Mouse (Mus musculus): ENCODE measurements around the gene Kif21b. TPM values are rescaled to one million over a fixed set of nuclear protein-coding genes. Genes with fewer than 3 reads are reported as not detected.

Gene Kif21b
- polyA plus RNA-seq, 1 experiment from 2014 or later = 4.3 TPM

GRCm38 (mm10) chr1:136126159-136126765 is 4.9 kb upstream of the Kif21b start:
- H3K4me3 ChIP-seq (ENCODE audit: low read length) = no peak overlapping the region
- 64% methylated on average over 10 of the region's 10 CpGs for WGBS
- peak; percentile 88 for ATAC-seq
- H3K9me3 ChIP-seq (ENCODE audit: control insufficient read depth, low read length) = no peaks in the 10 kb centered on the region
- peaks cover 42% of the 10 kb centered on the region for H3K4me1 ChIP-seq (ENCODE audit: control insufficient read depth, insufficient read depth, low read length)
- no peaks in the 10 kb centered on the region for H3K27me3 ChIP-seq (replicated peaks; ENCODE audit: control insufficient read depth, insufficient read depth, low read length)
- H3K4me2 ChIP-seq (ENCODE audit: low read depth, low read length) = no peak overlapping the region
- H3K36me3 ChIP-seq (ENCODE audit: control insufficient read depth, insufficient read depth, low read length) = no peaks in the 10 kb centered on the region
- H3K27ac ChIP-seq (ENCODE audit: low read length) = peak overlapping the region; percentile 65
- H3K9ac ChIP-seq (ENCODE audit: low read depth, low read length) = no peak overlapping the region

DNA sequence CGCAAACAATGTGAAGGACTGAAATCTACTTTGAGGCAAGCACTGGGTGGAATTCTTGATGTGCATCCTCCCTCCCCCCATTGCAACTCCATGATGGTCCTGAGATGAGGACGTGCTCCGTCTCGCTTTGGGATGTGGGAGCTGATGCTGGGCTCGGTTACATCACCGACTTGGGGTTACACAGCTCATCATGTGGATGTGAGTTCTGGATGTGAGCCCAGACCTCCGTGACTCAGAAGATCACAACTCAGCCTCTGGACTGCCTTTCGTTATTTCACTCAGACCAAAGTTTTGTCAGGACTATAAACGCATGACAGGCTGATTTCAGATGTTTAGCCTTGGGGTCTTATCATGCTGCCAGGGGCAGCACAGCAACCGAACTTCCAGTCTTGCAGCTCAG is 4.3 kb upstream of the Kif21b start:
- H3K27ac ChIP-seq (ENCODE audit: low read length) = peak overlapping the region; percentile 65
- WGBS = 54% methylated on average over 10 of the region's 10 CpGs
- no peak overlapping the region for H3K4me3 ChIP-seq (ENCODE audit: low read length)
- no peaks in the 10 kb centered on the region for H3K9me3 ChIP-seq (ENCODE audit: control insufficient read depth, low read length)
- H3K36me3 ChIP-seq (ENCODE audit: control insufficient read depth, insufficient read depth, low read length) = no peaks in the 10 kb centered on the region
- H3K27me3 ChIP-seq (replicated peaks; ENCODE audit: control insufficient read depth, insufficient read depth, low read length) = no peaks in the 10 kb centered on the region
- no peak overlapping the region for H3K9ac ChIP-seq (ENCODE audit: low read depth, low read length)
- H3K4me2 ChIP-seq (ENCODE audit: low read depth, low read length) = no peak overlapping the region
- ATAC-seq = no peak
- peaks cover 44% of the 10 kb centered on the region for H3K4me1 ChIP-seq (ENCODE audit: control insufficient read depth, insufficient read depth, low read length)

DNA sequence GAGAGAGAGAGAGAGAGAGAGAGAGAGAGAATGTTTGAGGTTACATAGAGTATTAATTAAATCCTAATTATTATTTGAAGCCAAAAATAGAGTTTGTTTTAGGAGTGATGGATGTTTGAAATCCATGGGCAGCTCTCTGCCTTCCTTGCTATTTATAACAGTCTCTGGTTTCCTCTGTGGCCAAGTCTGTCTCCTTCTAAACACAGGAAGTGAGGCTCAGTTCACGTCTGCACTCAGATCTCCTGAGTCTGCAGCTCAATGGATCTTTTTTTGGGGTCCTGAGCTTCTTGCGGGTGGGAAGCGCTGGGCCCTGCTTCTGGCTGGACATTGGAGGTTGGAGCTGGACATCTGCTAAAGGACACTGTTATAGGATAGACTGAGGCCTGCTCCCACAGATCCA is 3.3 kb upstream of the Kif21b start:
- Histone ChIP-seq H3K4me2 (ENCODE audit: low read depth, low read length) (no peak overlapping the region), H3K9ac (ENCODE audit: low read depth, low read length) (no peak overlapping the region), H3K27me3 (replicated peaks; ENCODE audit: control insufficient read depth, insufficient read depth, low read length) (no peaks in the 10 kb centered on the region), H3K4me3 (ENCODE audit: low read length) (no peak overlapping the region), H3K27ac (ENCODE audit: low read length) (peak overlapping the region; percentile 70), H3K36me3 (ENCODE audit: control insufficient read depth, insufficient read depth, low read length) (no peaks in the 10 kb centered on the region), H3K9me3 (ENCODE audit: control insufficient read depth, low read length) (no peaks in the 10 kb centered on the region), H3K4me1 (ENCODE audit: control insufficient read depth, insufficient read depth, low read length) (peaks cover 53% of the 10 kb centered on the region)
- ATAC-seq = no peak
- WGBS = 48% methylated on average over 3 of the region's 3 CpGs

GRCm38 (mm10) chr1:136128416-136128815 is 2.8 kb upstream of the Kif21b start:
- peaks cover 59% of the 10 kb centered on the region for H3K4me1 ChIP-seq (ENCODE audit: control insufficient read depth, insufficient read depth, low read length)
- peak overlapping the region; percentile 70 for H3K27ac ChIP-seq (ENCODE audit: low read length)

DNA sequence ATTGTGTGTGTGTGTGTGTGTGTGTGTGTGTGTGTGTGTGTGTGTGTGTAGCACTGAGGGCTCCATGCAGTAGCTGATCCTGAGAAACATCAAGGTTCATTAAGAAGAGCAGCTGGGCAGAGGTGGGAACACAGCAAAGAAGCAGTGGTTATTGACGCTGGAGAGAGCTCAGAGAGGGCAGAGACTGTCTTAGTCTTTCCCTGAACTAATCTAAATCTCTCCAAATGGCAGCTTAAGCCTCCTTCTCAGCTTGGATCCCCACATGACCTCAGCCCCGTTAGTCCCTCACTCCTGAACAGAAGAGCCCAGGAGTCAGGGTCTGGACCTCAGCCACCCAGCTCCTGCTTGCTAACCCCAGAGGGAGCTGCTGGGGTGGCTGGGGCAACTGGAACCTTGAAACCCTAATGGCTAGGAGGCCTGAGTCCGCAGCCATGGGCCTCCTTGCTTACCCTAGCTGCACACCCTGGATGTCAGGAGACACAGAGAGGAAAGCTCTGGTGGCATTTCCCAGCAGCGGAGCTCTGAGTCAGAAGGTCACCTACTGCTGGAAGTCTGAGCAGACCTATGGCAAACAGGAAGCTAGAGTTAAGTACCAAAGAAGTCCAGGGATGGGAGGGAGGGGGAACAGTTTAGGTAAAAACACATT is 2.1 kb upstream of the Kif21b start:
- Histone ChIP-seq H3K4me1 (ENCODE audit: control insufficient read depth, insufficient read depth, low read length) (peaks cover 65% of the 10 kb centered on the region), H3K9ac (ENCODE audit: low read depth, low read length) (peak overlapping the region; percentile 51; the same call in 1 of the 2 replicates), H3K27me3 (replicated peaks; ENCODE audit: control insufficient read depth, insufficient read depth, low read length) (no peaks in the 10 kb centered on the region), H3K36me3 (ENCODE audit: control insufficient read depth, insufficient read depth, low read length) (no peaks in the 10 kb centered on the region), H3K27ac (ENCODE audit: low read length) (peak overlapping the region; percentile 70), H3K4me3 (ENCODE audit: low read length) (no peak overlapping the region), H3K9me3 (ENCODE audit: control insufficient read depth, low read length) (no peaks in the 10 kb centered on the region), H3K4me2 (ENCODE audit: low read depth, low read length) (no peak overlapping the region)
- no peak for ATAC-seq
- WGBS = 37% methylated on average over 4 of the region's 4 CpGs

More at GRCm38 (mm10) chr1:136128416-136128815, 2.8 kb upstream of the Kif21b start:
- H3K36me3 ChIP-seq (ENCODE audit: control insufficient read depth, insufficient read depth, low read length) = no peaks in the 10 kb centered on the region
- H3K27me3 ChIP-seq (replicated peaks; ENCODE audit: control insufficient read depth, insufficient read depth, low read length) = no peaks in the 10 kb centered on the region
- H3K4me2 ChIP-seq (ENCODE audit: low read depth, low read length) = no peak overlapping the region
- H3K9ac ChIP-seq (ENCODE audit: low read depth, low read length) = no peak overlapping the region
- no peaks in the 10 kb centered on the region for H3K9me3 ChIP-seq (ENCODE audit: control insufficient read depth, low read length)
- no peak for ATAC-seq
- no peak overlapping the region for H3K4me3 ChIP-seq (ENCODE audit: low read length)
- WGBS = 28% methylated on average over 5 of the region's 5 CpGs

GRCm38 (mm10) chr1:136130107-136130506 is 1.1 kb upstream of the Kif21b start:
- WGBS = 36% methylated on average over 3 of the region's 3 CpGs
- no peaks in the 10 kb centered on the region for H3K36me3 ChIP-seq (ENCODE audit: control insufficient read depth, insufficient read depth, low read length)
- H3K4me3 ChIP-seq (ENCODE audit: low read length) = no peak overlapping the region
- no peak for ATAC-seq
- H3K27ac ChIP-seq (ENCODE audit: low read length) = no peak overlapping the region
- peak overlapping the region; percentile 97; the same call in 1 of the 2 replicates for H3K4me2 ChIP-seq (ENCODE audit: low read depth, low read length)
- H3K27me3 ChIP-seq (replicated peaks; ENCODE audit: control insufficient read depth, insufficient read depth, low read length) = no peaks in the 10 kb centered on the region
- H3K9ac ChIP-seq (ENCODE audit: low read depth, low read length) = peak overlapping the region; percentile 30; the same call in 1 of the 2 replicates
- no peaks in the 10 kb centered on the region for H3K9me3 ChIP-seq (ENCODE audit: control insufficient read depth, low read length)
- peaks cover 73% of the 10 kb centered on the region for H3K4me1 ChIP-seq (ENCODE audit: control insufficient read depth, insufficient read depth, low read length)

DNA sequence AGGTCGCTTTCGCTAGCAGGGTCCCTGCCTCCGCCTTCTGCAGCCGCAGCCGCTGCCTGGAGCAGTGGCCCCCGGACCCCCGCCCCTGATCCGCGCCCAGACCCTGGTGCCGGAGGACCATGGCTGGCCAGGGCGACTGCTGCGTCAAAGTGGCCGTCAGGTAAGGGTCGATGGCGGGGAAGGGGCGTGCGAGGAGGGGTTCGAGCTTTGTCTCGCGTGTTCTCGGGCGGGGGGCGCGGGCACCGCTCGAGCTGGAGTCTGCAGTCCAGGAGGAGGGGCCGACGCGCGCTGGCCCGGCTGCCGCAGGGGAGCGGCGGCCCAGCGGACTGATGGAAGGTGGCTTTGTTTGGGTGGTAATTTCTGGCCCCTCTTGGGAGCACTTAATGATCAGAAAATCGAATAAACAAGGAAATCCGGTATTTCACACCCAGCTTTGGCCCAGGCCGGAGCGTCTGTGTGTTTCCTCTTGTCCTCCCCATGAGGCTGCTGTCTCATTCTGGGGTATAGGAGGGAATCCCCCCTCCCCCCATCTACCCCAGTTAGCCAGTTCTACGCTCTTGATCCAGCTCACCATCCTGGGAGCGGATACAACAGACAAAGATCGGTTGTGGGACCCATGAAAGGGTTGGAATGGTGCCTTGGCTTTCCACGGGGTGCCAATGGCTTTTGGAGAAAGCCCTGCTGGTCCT is 558 bp downstream of the Kif21b start:
- whole genome bisulfite sequencing = 1% methylated on average over 43 of the region's 43 CpGs
- H3K27me3 ChIP-seq (replicated peaks; ENCODE audit: control insufficient read depth, insufficient read depth, low read length) = no peaks in the 10 kb centered on the region
- H3K9me3 ChIP-seq (ENCODE audit: control insufficient read depth, low read length) = no peaks in the 10 kb centered on the region
- peak; percentile 6; the same call in 1 of the 2 replicates for ATAC-seq
- H3K4me1 ChIP-seq (ENCODE audit: control insufficient read depth, insufficient read depth, low read length) = peaks cover 79% of the 10 kb centered on the region
- H3K9ac ChIP-seq (ENCODE audit: low read depth, low read length) = peak overlapping the region; percentile 89
- no peaks in the 10 kb centered on the region for H3K36me3 ChIP-seq (ENCODE audit: control insufficient read depth, insufficient read depth, low read length)
- peak overlapping the region; percentile 72 for H3K27ac ChIP-seq (ENCODE audit: low read length)
- H3K4me3 ChIP-seq (ENCODE audit: low read length) = peak overlapping the region; percentile 95
- H3K4me2 ChIP-seq (ENCODE audit: low read depth, low read length) = peak overlapping the region; percentile 97

GRCm38 (mm10) chr1:136132386-136133201 is 1.4 kb downstream of the Kif21b start:
- 40% methylated on average over 10 of the region's 10 CpGs for WGBS
- ATAC-seq = no peak
- no peaks in the 10 kb centered on the region for H3K27me3 ChIP-seq (replicated peaks; ENCODE audit: control insufficient read depth, insufficient read depth, low read length)
- peak overlapping the region; percentile 89 for H3K9ac ChIP-seq (ENCODE audit: low read depth, low read length)
- peak overlapping the region; percentile 97 for H3K4me2 ChIP-seq (ENCODE audit: low read depth, low read length)
- no peaks in the 10 kb centered on the region for H3K9me3 ChIP-seq (ENCODE audit: control insufficient read depth, low read length)
- H3K36me3 ChIP-seq (ENCODE audit: control insufficient read depth, insufficient read depth, low read length) = no peaks in the 10 kb centered on the region
- peak overlapping the region; percentile 95 for H3K4me3 ChIP-seq (ENCODE audit: low read length)
- H3K27ac ChIP-seq (ENCODE audit: low read length) = peak overlapping the region; percentile 72; the same call in 1 of the 2 replicates
- H3K4me1 ChIP-seq (ENCODE audit: control insufficient read depth, insufficient read depth, low read length) = peaks cover 83% of the 10 kb centered on the region

Measured in intestine, embryonic 16.5 days (tissue).